Mouse (Mus musculus) cerebellum, adult 2 months (tissue): ENCODE measurements around the gene 2810408A11Rik.

Experiments used
- CTCF ChIP-seq: fragments of 200-500 bp; IDR thresholded peaks from 2 replicates; pipeline ENCODE4 v1.5.1; 2011; ENCODE audit warnings: low read depth, mild to moderate bottlenecking, control low read depth, low read length, moderate library complexity, borderline replicate concordance; ENCODE audit not compliant: insufficient read depth
- POLR2A ChIP-seq: fragments of 200-500 bp; IDR thresholded peaks from 2 replicates; pipeline ENCODE4 v1.6.1; 2011; ENCODE audit warnings: low read length, control low read depth, borderline replicate concordance; ENCODE audit not compliant: insufficient read depth

GRCm38 (mm10) chr11:69937385-69937784, 36.6 kb upstream of the 2810408A11Rik start:
- TF ChIP-seq POLR2A (no peak), CTCF (no peak)
